Mouse (Mus musculus) heart, adult 18-20 months (tissue): ENCODE measurements around the gene Ccdc92b. TPM values are rescaled to one million over a fixed set of nuclear protein-coding genes. Genes with fewer than 3 reads are reported as not detected.
A peak's percentile ranks its signal among the peaks of the same experiment; 100 is the strongest.

Experiments used
- DNase-seq, 2 experiments: peaks; one replicate each; pipeline ENCODE4 v3.0.0; 2021 to 2022; ENCODE audit warnings: mixed read lengths in 1 of 2
- total RNA-seq, 2 experiments: library from RNA; stranded (reverse); gene quantifications; 2 replicates each; pipeline ENCODE4 v1.2.3; 2021

Ccdc92b gene
- total RNA-seq, 2 experiments from 2014 or later = 0.20 to 0.26 TPM

GRCm38 (mm10) chr11:74653385-74653784, 34.0 kb downstream of the Ccdc92b start:
- DNase-seq = peak; percentile 48 to 59

DNA sequence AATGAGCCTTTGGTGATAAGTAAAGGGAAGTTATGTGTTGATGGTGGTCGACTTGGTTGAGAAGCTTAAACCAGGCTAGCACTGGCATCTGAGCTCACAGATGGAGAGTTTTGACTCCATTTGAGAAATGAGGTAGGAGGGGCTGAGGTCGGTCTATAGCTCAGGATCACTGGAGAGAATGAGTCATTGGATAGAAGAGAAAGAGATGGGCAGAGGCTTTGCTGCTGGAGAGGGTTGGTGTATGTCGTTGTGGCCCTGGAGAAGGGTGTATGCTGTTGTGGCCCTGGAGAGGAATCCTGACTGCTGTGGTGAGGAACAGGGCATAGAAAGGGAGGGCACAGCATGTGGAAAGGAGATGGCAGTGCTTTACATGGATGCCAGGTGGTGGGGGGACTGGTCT, 36.5 kb downstream of the Ccdc92b start:
- DNase-seq = no peak

GRCm38 (mm10) chr11:74660336-74660735, 40.9 kb downstream of the Ccdc92b start:
- DNase-seq = no peak

- no peak for DNase-seq
Observed at GRCm38 (mm10) chr11:74661641-74662040, 42.2 kb downstream of the Ccdc92b start.

DNA sequence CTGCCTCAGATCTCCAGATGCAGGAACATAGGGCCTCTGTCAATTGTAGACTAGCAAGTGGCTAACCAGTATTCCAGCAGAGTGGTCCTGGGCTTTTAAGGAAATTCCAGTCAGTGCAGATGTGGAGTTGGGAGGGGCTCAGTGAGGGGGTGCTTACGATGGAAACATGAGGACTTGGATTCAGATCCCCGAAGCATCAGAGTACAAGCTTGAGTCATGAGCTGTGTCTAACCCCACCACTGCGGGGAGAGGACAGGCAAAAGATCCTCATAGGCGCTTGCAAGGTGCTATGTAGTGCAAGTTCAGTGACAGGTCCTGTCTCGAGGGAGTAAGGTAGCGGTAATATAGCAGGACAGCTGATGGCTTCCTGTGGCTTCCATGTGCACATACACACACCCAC, 42.8 kb downstream of the Ccdc92b start:
- DNase-seq = no peak

GRCm38 (mm10) chr11:74664279-74664678, 44.9 kb downstream of the Ccdc92b start:
- DNase-seq = no peak

GRCm38 (mm10) chr11:74664906-74665305, 45.5 kb downstream of the Ccdc92b start:
- DNase-seq = no peak

DNA sequence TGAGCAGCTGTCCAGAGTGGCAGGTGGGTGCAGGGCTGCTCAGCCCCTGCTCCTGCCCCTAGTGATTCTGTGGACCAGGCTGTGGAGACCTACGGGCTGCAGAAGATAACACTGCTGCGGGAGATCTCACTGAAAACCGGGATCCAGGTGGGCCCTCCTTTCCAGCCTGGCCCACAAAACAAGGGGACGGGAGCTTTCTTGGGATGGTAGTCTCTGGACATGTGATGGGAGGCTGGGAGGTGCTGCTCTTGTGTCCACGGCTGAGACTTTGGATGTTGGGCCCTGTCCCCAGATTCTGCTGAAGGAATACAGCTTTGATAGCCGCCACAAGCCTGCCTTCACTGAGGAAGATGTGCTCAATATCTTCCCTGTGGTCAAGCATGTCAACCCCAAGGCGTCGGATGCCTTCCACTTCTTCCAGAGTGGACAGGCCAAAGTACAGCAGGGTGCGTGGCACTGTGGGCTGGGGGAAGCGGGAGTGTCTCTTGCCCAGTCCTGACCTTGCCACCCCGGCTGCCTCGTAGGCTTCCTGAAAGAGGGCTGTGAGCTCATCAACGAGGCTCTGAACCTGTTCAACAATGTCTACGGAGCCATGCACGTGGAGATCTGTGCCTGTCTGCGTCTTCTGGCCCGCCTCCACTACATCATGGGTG, 46.4 kb downstream of the Ccdc92b start:
- DNase-seq = no peak

DNA sequence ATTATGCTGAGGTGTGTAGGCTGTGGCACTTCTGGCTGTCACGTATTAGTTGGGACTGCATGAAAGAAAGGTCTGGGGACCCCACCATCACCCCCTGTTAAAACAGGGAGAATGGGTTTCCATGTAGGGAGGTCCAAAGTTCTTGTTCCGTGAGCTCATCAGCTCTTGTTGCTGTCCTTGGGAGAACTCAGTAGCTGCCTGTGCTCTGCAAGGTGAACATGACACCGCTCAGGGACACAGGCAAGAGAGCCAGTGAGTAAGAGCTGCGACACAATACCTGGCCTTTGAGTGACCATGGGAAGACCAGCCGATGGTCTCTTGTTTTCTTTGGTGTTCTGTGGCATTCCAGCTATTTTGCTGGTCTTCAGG, 46.9 kb downstream of the Ccdc92b start:
- DNase-seq = no peak

GRCm38 (mm10) chr11:74666776-74667581, 47.6 kb downstream of the Ccdc92b start:
- no peak for DNase-seq

DNA sequence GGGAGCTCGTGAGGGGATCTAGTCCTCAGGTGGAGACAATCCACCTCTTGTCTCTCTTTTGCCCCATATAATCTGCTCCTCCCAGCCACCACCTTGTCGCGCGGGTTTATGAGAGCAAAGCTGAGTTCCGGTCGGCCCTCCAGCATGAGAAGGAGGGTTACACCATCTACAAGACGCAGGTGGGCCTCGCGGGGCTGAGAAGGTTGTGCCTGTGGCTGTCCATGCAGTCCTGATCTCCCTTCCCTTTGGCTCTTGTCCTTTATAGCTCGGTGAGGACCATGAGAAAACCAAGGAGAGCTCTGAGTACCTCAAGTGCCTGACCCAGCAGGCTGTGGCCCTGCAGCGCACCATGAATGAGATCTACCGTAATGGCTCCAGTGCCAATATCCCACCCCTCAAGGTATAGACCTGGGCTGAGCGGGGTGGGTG, 48.2 kb downstream of the Ccdc92b start:
- DNase-seq = no peak

DNA sequence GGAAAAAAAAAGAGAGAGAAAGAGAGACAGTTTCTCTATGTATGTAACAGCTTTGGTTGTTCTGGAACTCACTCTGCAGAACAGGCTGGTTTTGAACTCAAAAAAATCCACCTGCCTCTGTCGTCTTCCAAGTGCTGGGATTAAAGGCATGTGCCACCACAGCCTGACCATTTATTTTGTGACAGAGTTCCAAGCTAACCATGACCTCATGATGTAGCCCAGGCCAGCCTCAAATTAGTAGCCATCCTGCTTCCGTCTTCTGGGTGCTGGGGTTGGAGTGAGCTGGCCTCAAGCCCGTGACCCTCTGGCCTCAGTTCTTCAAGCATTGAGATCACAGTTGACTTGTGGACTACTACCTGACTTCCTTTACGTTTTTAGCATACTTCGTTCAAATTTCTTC, 49.1 kb downstream of the Ccdc92b start:
- DNase-seq = no peak

GRCm38 (mm10) chr11:74668971-74669370, 49.6 kb downstream of the Ccdc92b start:
- DNase-seq = no peak

DNA sequence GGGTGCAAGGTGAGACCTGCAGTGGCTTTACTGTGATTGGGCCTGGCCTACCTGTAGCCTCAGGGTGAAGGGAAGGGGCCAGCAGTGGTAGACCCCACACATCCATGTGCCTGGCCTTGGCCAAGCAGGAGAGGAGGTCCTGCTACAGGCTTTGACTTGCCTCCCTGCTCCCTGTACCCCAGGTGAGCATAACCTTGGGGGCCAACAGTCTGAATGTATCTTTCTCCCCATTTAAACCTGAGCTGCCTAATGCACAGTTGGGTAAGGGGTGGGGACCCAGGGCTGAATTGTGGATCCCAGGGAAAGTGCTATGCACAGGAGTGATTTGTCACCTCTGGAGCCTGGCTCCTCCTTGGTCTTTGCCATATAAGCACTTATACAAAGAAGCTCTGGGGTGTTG, 50.7 kb downstream of the Ccdc92b start:
- no peak for DNase-seq

DNA sequence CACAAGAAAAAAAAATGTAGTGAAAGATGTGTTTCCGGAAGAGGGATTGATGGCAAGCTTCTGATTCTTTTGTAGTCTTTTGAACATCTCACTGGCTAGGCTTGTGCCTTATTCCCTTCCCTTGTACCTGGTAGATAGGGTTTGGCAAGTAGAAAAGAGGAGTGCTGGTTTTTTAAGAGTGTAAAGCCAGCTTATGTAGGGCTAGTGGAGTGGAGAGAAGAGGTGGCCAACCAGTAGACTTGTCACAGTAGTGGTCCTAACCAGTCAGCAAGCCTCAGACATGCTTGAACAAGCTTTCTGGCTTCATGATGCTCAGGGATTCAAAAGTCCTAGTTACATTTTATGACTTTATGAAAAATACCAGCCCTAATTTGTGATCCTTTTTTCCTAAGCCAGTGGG, 51.6 kb downstream of the Ccdc92b start:
- DNase-seq = no peak

- DNase-seq = no peak
Observed at GRCm38 (mm10) chr11:74671839-74672238, 52.4 kb downstream of the Ccdc92b start.

DNA sequence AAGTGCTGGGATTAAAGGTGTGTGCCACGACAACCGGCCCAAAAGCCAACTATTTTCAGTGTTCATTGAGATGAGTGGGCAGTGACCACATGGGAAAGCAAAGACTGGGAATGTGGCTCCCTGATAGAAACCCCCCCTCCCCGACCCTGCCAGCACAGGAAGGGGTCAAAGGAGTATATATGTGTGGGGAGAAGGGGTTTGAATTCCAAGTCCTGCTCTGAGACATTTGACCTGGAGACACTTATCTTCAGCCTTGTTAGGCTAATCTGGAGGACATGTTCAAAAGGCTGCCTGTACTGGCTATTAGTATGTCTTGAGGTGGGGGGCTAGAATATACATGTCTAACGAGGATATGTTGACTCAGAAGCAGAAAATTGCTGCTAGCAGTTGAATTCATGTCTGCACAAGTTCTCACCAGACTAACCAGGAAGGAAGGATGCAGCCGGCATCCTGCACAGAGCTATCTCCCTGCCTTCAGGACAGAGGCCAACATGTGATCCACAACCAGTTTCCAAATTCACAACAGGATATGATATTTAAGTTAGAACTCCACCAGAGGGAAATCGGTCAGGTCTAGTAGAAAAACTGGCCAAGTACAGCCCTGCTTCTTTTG, 53.6 kb downstream of the Ccdc92b start:
- no peak for DNase-seq

DNA sequence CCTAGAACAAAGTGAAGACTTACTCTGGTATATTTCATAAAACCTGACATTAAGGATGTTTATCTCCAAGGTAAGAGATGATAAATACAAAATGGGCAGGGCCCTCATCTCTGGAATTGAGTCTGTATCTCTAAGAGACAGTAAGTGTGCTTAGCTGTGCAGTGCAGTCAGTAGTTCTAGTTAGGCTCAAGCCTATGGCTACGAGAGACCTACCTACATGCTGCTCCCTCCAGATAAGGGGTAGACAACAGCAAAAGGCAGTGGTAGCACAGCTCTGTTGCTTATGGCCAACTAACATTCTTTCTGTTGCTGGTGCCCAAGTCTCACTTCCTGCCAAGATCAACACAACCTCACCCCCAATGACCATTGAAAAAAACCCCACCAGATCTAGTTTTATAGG, 54.2 kb downstream of the Ccdc92b start:
- no peak for DNase-seq

DNA sequence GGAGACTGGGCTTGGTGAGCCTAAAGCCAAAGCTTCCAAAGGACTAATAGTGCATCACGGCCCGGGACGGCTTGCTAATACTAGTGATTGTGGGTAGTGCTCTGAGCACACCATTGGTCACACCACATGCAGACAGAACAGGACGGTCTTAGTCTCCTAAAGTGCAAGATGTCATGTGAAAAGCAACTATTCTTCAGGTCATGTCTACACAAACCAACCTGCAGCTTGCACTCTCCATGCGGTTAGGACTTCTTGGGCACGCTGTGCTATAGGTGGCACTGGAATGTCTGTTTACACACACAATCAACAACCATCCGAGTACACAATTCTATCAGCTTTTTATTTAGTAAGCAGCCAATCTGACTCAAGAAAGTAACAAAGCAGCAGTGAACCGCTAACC, 55.3 kb downstream of the Ccdc92b start:
- DNase-seq = no peak

DNA sequence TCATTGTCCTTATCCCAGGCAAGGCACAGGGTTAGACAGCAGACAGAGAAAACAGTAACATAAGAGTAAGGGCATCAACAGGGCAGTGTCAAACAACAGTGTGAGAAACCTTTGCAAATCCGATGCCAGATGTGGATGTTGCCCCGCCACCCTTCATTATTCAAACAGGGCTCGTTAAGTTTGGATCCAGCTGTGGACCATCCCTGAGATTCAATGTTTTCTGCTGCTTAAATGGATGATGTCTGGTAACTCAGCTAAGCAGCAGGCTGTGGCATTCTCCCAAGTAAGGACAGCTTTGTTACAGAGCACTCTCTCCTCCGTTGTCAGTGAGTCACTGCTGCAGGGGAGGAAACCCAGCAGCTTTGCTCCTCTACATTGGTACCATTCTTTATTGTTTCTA, 55.8 kb downstream of the Ccdc92b start:
- DNase-seq = no peak
